In the genomic region with DNA sequence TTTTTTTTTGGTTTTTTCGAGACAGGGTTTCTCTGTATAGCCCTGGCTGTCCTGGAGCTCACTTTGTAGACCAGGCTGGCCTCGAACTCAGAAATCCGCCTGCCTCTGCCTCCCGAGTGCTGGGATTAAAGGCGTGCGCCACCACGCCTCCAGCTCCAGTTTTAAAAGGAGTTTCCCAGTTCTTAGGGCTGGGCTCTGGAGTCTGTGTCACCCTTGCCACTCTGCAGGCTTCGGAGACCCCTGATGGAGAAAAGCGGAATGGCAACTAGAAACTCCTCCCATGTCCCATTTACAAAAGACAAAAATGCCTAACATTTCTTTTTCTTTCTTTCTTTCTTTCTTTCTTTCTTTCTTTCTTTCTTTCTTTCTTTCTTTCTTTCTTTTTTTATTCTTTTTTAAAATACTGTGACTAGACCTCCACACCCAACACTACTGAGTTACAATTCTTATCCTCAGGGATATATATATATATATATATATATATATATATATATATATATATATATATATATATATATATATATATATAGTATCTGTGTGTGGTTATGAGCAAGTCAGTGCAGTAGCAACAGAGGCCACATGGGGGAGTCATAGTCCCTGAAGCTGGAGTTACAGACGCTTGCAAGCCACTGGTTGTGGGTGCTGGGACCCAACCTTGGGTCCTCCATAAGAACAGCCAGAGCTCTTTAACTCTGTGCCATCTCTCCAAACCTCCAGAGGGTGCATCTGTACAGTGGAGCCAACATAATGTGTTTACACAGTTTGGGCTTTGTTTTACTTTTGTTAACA, we compare ENCODE assay signal across 9 mouse cellular contexts. TPM values are rescaled to one million over a fixed set of nuclear protein-coding genes. Genes with fewer than 3 reads are reported as not detected.
DNase-seq lines count a peak whose midpoint lies in the region; ATAC-seq and TF ChIP-seq lines count a peak whose summit lies in the region.
"Not testable (repeated sequence)": the region's sequence is repeated elsewhere in the genome, so short reads cannot be mapped to it uniquely, and the experiment has no call there.
"Had no signal": no experiment of that assay in that cellular context is flagged by ENCODE, and none has a peak within 500 bp of the region (broad histone marks: within the 10 kb centered on the region; RNA-seq: fewer than 3 reads in every experiment).

No protein-coding gene starts in this region.

- H3K4me2 ChIP-seq in embryonic facial prominence, embryonic 14.5 days (ENCODE audit: low read depth, low read length); lung, postnatal 0 days (replicated peaks; ENCODE audit: low read depth, low read length): not testable (repeated sequence)

- WGBS in embryonic facial prominence, embryonic 14.5 days = 40% methylated on average over 9 of the region's 10 CpGs
- WGBS in lung, postnatal 0 days = 27% methylated on average over 9 of the region's 10 CpGs

- TF ChIP-seq EP300 in lung, postnatal 0 days (IDR thresholded peaks at IDR 0.05) = not testable (repeated sequence)

- H3K4me1 ChIP-seq in embryonic facial prominence, embryonic 14.5 days (ENCODE audit: control insufficient read depth, insufficient read depth, low read length); lung, postnatal 0 days (ENCODE audit: insufficient read depth, low read depth, low read length): not testable (repeated sequence)

- H3K27ac ChIP-seq in embryonic facial prominence, embryonic 14.5 days (replicated peaks; ENCODE audit: low read depth, low read length); lung, postnatal 0 days (ENCODE audit: low read length): not testable (repeated sequence)

- peak; percentile 90 for DNase-seq in MN1 (ENCODE audit: low spot score)
- DNase-seq in brain, embryonic 14.5 days (ENCODE audit: low read depth) = peak; percentile 81
- DNase-seq in embryonic facial prominence, embryonic 14.5 days (ENCODE audit: low spot score) = peak; percentile 73
- peak; percentile 68 to 83 for DNase-seq in heart, postnatal 14 days
- DNase-seq in kidney, postnatal 25 days = peak; percentile 70 to 87
- DNase-seq in lung, postnatal 0 days (ENCODE audit: low spot score) = peak; percentile 86
- peak; percentile 63 for DNase-seq in retina, embryonic 14.5 days (ENCODE audit: low spot score)
- DNase-seq in urinary bladder, postnatal 25 days (ENCODE audit: low spot score) = peak; percentile 51

- not testable (repeated sequence) for H3K27me3 ChIP-seq in embryonic facial prominence, embryonic 14.5 days (replicated peaks; ENCODE audit: control insufficient read depth, insufficient read depth, low read length); lung, postnatal 0 days (replicated peaks; ENCODE audit: insufficient read depth, low read length)

- not testable (repeated sequence) for H3K9ac ChIP-seq in embryonic facial prominence, embryonic 14.5 days (ENCODE audit: low read depth, low read length); lung, postnatal 0 days (replicated peaks; ENCODE audit: low read depth)

- H3K36me3 ChIP-seq in embryonic facial prominence, embryonic 14.5 days (ENCODE audit: control insufficient read depth, insufficient read depth, low read length); lung, postnatal 0 days (ENCODE audit: insufficient read depth, low read length): not testable (repeated sequence)

- intact Hi-C loops in heart, postnatal 14 days (cut with DNase I) = not testable (repeated sequence)

- not testable (repeated sequence) for TF ChIP-seq POLR2A in brain, embryonic 14.5 days (IDR thresholded peaks at IDR 0.05; ENCODE audit: borderline replicate concordance, extremely low read depth, insufficient read depth, insufficient read length, poor library complexity, severe bottlenecking)

- peak; percentile 67 for TF ChIP-seq CTCF in brain, embryonic 14.5 days (IDR thresholded peaks at IDR 0.05; ENCODE audit: borderline replicate concordance, extremely low read depth, insufficient read depth, insufficient read length)
- TF ChIP-seq CTCF in lung, postnatal 0 days (IDR thresholded peaks at IDR 0.05) = peak; percentile 83

- H3K4me3 ChIP-seq in embryonic facial prominence, embryonic 14.5 days (ENCODE audit: low read depth, low read length); lung, postnatal 0 days (ENCODE audit: low read depth, low read length): not testable (repeated sequence)

- not testable (repeated sequence) for H3K9me3 ChIP-seq in embryonic facial prominence, embryonic 14.5 days (ENCODE audit: control insufficient read depth, low read length); lung, postnatal 0 days (ENCODE audit: low read length)

- not testable (repeated sequence) for ATAC-seq in embryonic facial prominence, embryonic 14.5 days (ENCODE audit: low read depth)
- ATAC-seq in lung, postnatal 0 days = peak; percentile 40; the same call in 1 of the 2 replicates

RNA-seq across cellular contexts. Expression of a gene that starts 6.3 kb away (rescaled TPM):
- polyA plus RNA-seq in brain, embryonic 14.5 days (2012; rRNA removed) = 0.11 and 0.56 TPM in 2 replicates
- 2.4 and 3.5 TPM in 2 replicates for polyA plus RNA-seq in embryonic facial prominence, embryonic 14.5 days (2014; fragmentation: Nextera tagmentation; extraction: Ambion mirVana)
- under 1 TPM in 1 of 2 experiments, not detected in 1; 0.12 TPM for total RNA-seq in heart, postnatal 14 days (2021)
- polyA plus RNA-seq in lung, postnatal 0 days (2015; fragmentation: Nextera tagmentation; extraction: Ambion mirVana) = 0.07 and 0.08 TPM in 2 replicates
- total RNA-seq: neutrophil, adult 5-6 weeks had no signal

RNA-seq across cellular contexts. Expression of a gene that starts 7.7 kb away (rescaled TPM):
- polyA plus RNA-seq in brain, embryonic 14.5 days (2012; rRNA removed) = 10.1 and 13.0 TPM in 2 replicates
- polyA plus RNA-seq in embryonic facial prominence, embryonic 14.5 days (2014; fragmentation: Nextera tagmentation; extraction: Ambion mirVana) = 53.5 and 59.0 TPM in 2 replicates
- 10 to 100 TPM; 19.3 to 26.2 TPM for total RNA-seq in heart, postnatal 14 days (2021)
- 246 and 265 TPM in 2 replicates for polyA plus RNA-seq in lung, postnatal 0 days (2015; fragmentation: Nextera tagmentation; extraction: Ambion mirVana)
- total RNA-seq: neutrophil, adult 5-6 weeks had no signal

RNA-seq across cellular contexts. Expression of a gene that starts 18.0 kb away (rescaled TPM):
- 11.4 and 18.1 TPM in 2 replicates for polyA plus RNA-seq in brain, embryonic 14.5 days (2012; rRNA removed)
- polyA plus RNA-seq in embryonic facial prominence, embryonic 14.5 days (2014; fragmentation: Nextera tagmentation; extraction: Ambion mirVana) = 16.0 and 16.2 TPM in 2 replicates
- 10 to 100 TPM; 12.3 to 16.5 TPM for total RNA-seq in heart, postnatal 14 days (2021)
- polyA plus RNA-seq in lung, postnatal 0 days (2015; fragmentation: Nextera tagmentation; extraction: Ambion mirVana) = 86.2 and 99.8 TPM in 2 replicates

RNA-seq across cellular contexts. Expression of a gene that starts 23.5 kb away (rescaled TPM):
- polyA plus RNA-seq in brain, embryonic 14.5 days (2012; rRNA removed) = 74.0 and 112 TPM in 2 replicates
- 85.4 and 95.3 TPM in 2 replicates for polyA plus RNA-seq in embryonic facial prominence, embryonic 14.5 days (2014; fragmentation: Nextera tagmentation; extraction: Ambion mirVana)
- 10 to 100 TPM; 28.8 to 29.7 TPM for total RNA-seq in heart, postnatal 14 days (2021)
- 103 and 112 TPM in 2 replicates for polyA plus RNA-seq in lung, postnatal 0 days (2015; fragmentation: Nextera tagmentation; extraction: Ambion mirVana)

RNA-seq across cellular contexts. Expression of a gene that starts 31.3 kb away (rescaled TPM):
- polyA plus RNA-seq in brain, embryonic 14.5 days (2012; rRNA removed) = 25.5 and 34.2 TPM in 2 replicates
- polyA plus RNA-seq in embryonic facial prominence, embryonic 14.5 days (2014; fragmentation: Nextera tagmentation; extraction: Ambion mirVana) = 5.3 and 6.8 TPM in 2 replicates
- total RNA-seq in heart, postnatal 14 days (2021) = 10 to 100 TPM; 16.4 to 18.7 TPM
- 10.6 and 11.6 TPM in 2 replicates for polyA plus RNA-seq in lung, postnatal 0 days (2015; fragmentation: Nextera tagmentation; extraction: Ambion mirVana)
